Mouse (Mus musculus) intestine, embryonic 15.5 days (tissue): ENCODE data around the gene Tbc1d25. TPM values are rescaled to one million over a fixed set of nuclear protein-coding genes. Genes with fewer than 3 reads are reported as not detected.

ENCODE experiments used
- ATAC-seq: fragments of 200-750 bp; cut with Nextera tagmentation; 2 replicates; pipeline ENCODE4 v1.8.0; 2017; ENCODE audit warnings: moderate TSS enrichment, moderate library complexity
- H3K27ac ChIP-seq: fragments of 300-500 bp; sonication (generic); 2 replicates; pipeline ENCODE4 v1.5.1; 2015; ENCODE audit warnings: mild to moderate bottlenecking, inconsistent platforms
- H3K27me3 ChIP-seq: fragments of 300-500 bp; sonication (generic); replicated peaks from 2 replicates; pipeline ENCODE4 v1.6.1; 2015; ENCODE audit warnings: inconsistent platforms
- H3K36me3 ChIP-seq: fragments of 300-500 bp; sonication (generic); 2 replicates; pipeline ENCODE4 v1.6.1; 2015; ENCODE audit warnings: inconsistent platforms
- H3K4me1 ChIP-seq: fragments of 300-500 bp; sonication (generic); replicated peaks from 2 replicates; pipeline ENCODE4 v1.6.1; 2015; ENCODE audit warnings: inconsistent platforms
- H3K4me2 ChIP-seq: fragments of 300-500 bp; sonication (generic); replicated peaks from 2 replicates; pipeline ENCODE4 v1.6.1; 2015; ENCODE audit warnings: mild to moderate bottlenecking, inconsistent platforms
- H3K4me3 ChIP-seq: fragments of 300-500 bp; sonication (generic); replicated peaks from 2 replicates; pipeline ENCODE4 v1.5.1; 2015; ENCODE audit warnings: inconsistent platforms
- H3K9ac ChIP-seq: fragments of 300-500 bp; sonication (generic); 2 replicates; pipeline ENCODE4 v1.6.1; 2015; ENCODE audit warnings: inconsistent platforms
- H3K9me3 ChIP-seq: fragments of 300-500 bp; sonication (generic); 2 replicates; pipeline ENCODE4 v1.6.1; 2016; ENCODE audit warnings: inconsistent platforms
- WGBS: fragments of 180-500 bp; shearing (Covaris S2); methylation state at CpG from one replicate; pipeline ENCODE4 v1.1.7; 2015; 5-methylcytosine and 5-hydroxymethylcytosine counted together
- polyA plus RNA-seq: library from polyadenylated mRNA; unstranded; fragments of >200 nt; fragmentation: Nextera tagmentation; extraction: Ambion mirVana; gene quantifications from 2 replicates; pipeline ENCODE4 v1.2.1, GENCODE M21; 2015

Gene Tbc1d25
- polyA plus RNA-seq: 10.3 and 10.6 TPM in 2 replicates

DNA sequence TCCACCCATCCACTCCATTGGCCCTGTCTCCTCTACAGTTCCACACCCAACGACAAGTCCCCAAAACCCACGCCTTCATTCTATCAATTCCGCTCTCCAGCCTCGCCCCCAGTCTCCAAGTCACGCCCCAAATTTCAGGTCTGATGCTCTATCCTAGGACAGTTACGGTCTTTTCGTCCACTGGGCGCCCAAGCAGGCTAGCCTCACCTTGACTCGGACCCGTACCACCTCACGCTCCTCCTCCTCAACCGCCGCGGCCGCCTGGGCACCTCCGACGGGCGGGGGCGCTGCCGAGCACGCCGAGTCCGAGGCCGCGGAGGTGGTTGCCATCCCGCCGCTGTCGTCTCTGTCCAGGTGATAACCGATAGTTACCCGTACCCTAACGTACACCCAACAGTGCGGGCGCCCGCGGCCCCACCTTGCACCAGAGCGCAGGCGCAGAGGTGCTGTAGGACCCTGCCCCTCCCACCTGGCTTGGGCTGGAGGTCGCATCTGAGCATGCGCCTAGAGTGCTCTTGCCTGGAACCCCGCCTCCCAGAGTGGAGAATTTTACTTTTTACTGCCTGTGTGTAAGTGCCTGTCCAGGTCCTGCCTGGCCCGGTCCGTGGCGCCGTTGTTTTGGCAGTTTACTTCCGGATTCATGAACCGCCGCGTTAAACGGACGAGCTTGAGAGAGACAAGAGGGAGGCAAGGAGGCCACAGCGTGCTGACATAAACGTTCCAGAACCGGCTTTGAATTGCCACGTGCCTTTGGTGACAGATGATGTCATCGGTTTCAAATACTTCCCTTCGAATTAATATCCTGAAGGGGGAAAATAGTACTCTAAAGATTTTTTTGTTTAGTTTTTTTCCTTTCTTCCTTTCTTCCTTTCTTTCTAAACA is at the start of gene Tbc1d25:
Gene Tbc1d25, minus strand, starts transcription at position 678 of the 882 bp plus-strand sequence.
- Histone ChIP-seq H3K4me1 (no peaks in the 10 kb centered on the region), H3K27me3 (no peaks in the 10 kb centered on the region), H3K36me3 (no peaks in the 10 kb centered on the region), H3K27ac (0 out of 2 replicates have a peak within 1 kb of the TSS, but pooled peaks have one; percentile 32), H3K9ac (peak within 1 kb of the TSS; percentile 60), H3K4me3 (peak within 1 kb of the TSS; percentile 57), H3K9me3 (no peaks in the 10 kb centered on the region), H3K4me2 (peak within 1 kb of the TSS; percentile 58)
- peak; percentile 97 for ATAC-seq
- 14% methylated on average over 56 of the region's 56 CpGs for WGBS

DNA sequence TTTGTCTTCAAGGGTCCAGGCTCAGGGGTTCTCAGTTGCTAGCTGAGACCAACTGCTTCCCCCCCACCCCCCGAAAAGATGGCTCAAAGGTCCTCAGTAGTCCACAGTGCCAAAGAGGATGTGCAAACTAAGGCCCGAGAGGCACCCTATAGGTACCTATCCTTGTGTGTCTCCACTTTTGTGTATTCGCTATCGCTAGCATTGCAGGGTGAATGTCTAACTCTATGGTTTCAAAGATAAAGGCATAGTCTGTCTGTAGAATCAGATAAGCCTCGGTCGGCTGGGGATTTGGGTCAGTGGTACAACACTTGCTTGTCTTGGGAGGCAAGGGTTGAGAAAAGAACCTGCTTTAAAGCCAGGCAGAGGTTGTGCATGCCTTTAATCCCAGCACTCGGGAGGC is 47.5 kb upstream of the Tbc1d25 start:
- no peak for ATAC-seq
- Histone ChIP-seq H3K27ac (no peak overlapping the region), H3K27me3 (no peaks in the 10 kb centered on the region), H3K9me3 (no peaks in the 10 kb centered on the region), H3K9ac (no peak overlapping the region), H3K4me3 (no peak overlapping the region), H3K36me3 (no peaks in the 10 kb centered on the region), H3K4me2 (no peak overlapping the region), H3K4me1 (no peaks in the 10 kb centered on the region)
- 79% methylated on average over 7 of the region's 7 CpGs for WGBS

DNA sequence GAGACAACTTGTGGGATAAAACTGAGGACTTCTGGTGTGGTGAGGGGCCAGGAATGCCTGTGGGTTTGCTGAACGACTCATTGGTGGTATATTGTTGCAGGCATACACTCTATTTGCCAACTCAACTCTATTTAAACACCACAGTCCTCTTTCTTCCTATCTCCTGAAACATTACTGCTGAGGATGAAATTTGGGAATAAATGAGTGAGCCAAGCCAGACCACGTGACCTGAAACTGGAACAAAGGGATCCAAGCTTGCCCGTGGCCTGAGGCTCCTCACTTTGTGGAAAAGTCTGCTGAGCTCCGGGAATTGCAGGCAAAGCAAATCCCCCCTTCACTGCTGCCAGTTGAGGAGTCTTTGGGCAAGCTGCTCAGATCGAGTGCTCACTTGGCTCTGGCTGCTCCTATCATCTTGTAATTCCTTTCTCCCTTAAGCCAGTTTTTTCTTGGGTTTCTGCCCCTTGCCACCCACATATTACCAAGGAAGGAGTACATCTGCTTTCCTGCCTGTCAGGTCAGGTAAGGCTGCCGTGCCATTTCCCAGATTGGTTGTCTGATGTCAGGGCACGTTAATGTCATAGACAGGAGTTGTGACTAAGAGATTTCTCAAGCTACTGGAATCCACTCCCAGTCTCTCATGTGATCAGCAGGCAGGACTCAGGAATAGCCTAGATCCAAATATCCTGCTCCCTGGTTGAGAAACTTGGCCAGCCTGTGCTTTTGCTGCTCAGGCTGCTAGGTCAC is 46.9 kb upstream of the Tbc1d25 start:
- Histone ChIP-seq H3K27me3 (no peaks in the 10 kb centered on the region), H3K4me1 (no peaks in the 10 kb centered on the region), H3K4me3 (no peak overlapping the region), H3K36me3 (no peaks in the 10 kb centered on the region), H3K27ac (no peak overlapping the region), H3K9ac (no peak overlapping the region), H3K4me2 (no peak overlapping the region), H3K9me3 (no peaks in the 10 kb centered on the region)
- ATAC-seq: no peak
- 61% methylated on average over 7 of the region's 7 CpGs for WGBS

DNA sequence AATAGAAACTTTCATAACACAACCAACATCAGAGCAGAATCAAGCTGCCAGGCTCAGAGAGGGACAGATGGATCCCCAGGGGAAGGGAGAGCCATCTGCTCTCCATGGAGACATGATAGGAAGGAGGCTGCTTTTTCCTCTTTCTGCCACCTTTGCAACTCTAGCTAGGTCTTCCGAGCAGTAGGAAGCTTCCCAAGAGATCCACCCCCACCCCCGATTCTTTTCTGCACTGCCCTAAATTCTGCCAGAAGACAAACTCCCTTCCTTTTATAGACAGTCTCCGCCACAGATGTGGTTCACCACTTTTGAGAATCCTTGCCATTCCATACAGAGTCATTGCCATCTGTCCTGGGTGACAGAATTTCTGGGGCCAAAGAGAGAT is 46.3 kb upstream of the Tbc1d25 start:
- WGBS: 78% methylated on average over 3 of the region's 3 CpGs
- Histone ChIP-seq H3K4me3 (no peak overlapping the region), H3K4me1 (no peaks in the 10 kb centered on the region), H3K9me3 (no peaks in the 10 kb centered on the region), H3K27ac (no peak overlapping the region), H3K36me3 (no peaks in the 10 kb centered on the region), H3K27me3 (no peaks in the 10 kb centered on the region), H3K4me2 (no peak overlapping the region), H3K9ac (no peak overlapping the region)
- no peak for ATAC-seq

DNA sequence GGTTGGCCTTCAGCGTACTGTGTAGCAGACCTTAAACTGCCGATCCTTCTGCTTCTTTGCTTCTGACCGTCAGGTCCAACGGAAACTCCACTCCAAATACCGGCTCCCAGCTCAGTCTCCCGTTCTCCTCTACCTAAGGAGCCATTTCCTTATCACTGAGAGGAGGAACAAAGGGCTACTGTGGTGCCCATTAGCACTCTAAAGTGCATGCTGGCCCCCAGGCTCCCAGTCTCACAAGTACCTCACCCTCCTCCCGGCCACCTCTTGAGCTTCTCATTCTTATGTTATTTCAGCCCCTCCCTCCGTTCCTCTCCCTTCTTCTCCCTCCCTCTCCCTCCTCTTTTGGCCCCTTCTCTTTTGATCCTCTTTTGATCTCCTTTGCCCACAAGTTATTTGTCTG is 43.7 kb upstream of the Tbc1d25 start:
- Histone ChIP-seq H3K4me1 (no peaks in the 10 kb centered on the region), H3K9me3 (no peaks in the 10 kb centered on the region), H3K4me2 (no peak overlapping the region), H3K36me3 (no peaks in the 10 kb centered on the region), H3K9ac (no peak overlapping the region), H3K27me3 (no peaks in the 10 kb centered on the region), H3K27ac (no peak overlapping the region), H3K4me3 (no peak overlapping the region)
- 29% methylated on average over 8 of the region's 8 CpGs for WGBS
- no peak for ATAC-seq

DNA sequence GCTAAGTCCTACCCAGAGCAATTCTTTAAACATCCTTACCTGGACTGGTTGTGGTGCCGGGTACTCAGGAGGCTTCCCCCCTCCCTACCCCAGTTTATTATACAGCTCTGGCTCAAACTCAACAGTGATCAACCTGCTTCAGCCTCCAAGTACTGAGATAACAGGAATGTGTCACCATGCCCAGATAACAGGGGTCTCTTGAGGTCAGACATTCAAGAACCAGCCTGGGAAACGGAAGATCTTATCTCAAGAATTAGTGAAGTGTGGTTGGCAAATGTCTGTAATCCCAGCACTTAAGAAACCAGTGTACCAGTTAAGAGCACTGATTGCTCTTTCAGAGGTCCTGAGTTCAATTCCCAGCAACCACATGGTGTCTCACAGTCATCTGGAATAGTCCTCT is 42.1 kb upstream of the Tbc1d25 start:
- H3K9ac ChIP-seq: no peak overlapping the region
- 42% methylated on average over 2 of the region's 2 CpGs for WGBS
- no peaks in the 10 kb centered on the region for H3K36me3 ChIP-seq
- no peak overlapping the region for H3K27ac ChIP-seq
- no peak overlapping the region for H3K4me3 ChIP-seq
- ATAC-seq: no peak
- no peaks in the 10 kb centered on the region for H3K27me3 ChIP-seq
- no peaks in the 10 kb centered on the region for H3K9me3 ChIP-seq
- H3K4me2 ChIP-seq: no peak overlapping the region
- no peaks in the 10 kb centered on the region for H3K4me1 ChIP-seq

DNA sequence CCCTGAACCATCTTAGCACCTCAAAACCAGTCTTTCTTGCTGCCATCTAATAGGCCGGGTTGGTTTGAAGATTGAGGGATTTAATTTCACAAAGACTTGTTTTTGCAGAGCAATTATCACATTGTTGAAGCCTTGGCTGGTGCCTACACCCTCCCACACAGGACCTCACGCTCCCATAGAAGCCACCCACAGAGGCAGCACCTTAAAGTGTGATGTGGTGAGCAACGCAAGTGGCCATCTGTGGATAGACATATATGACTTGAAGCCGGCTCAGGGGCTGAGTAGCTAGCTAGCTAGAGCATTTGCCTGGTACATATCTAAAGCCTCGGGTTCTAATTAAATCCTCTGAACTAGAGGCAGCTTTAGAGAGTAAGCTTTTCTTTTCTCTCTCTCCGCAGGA is 41.4 kb upstream of the Tbc1d25 start:
- ATAC-seq: no peak
- 36% methylated on average over 6 of the region's 6 CpGs for WGBS
- no peak overlapping the region for H3K4me3 ChIP-seq
- H3K4me1 ChIP-seq: no peaks in the 10 kb centered on the region
- no peak overlapping the region for H3K4me2 ChIP-seq
- no peaks in the 10 kb centered on the region for H3K27me3 ChIP-seq
- no peaks in the 10 kb centered on the region for H3K9me3 ChIP-seq
- H3K9ac ChIP-seq: no peak overlapping the region
- no peaks in the 10 kb centered on the region for H3K36me3 ChIP-seq
- H3K27ac ChIP-seq: no peak overlapping the region

DNA sequence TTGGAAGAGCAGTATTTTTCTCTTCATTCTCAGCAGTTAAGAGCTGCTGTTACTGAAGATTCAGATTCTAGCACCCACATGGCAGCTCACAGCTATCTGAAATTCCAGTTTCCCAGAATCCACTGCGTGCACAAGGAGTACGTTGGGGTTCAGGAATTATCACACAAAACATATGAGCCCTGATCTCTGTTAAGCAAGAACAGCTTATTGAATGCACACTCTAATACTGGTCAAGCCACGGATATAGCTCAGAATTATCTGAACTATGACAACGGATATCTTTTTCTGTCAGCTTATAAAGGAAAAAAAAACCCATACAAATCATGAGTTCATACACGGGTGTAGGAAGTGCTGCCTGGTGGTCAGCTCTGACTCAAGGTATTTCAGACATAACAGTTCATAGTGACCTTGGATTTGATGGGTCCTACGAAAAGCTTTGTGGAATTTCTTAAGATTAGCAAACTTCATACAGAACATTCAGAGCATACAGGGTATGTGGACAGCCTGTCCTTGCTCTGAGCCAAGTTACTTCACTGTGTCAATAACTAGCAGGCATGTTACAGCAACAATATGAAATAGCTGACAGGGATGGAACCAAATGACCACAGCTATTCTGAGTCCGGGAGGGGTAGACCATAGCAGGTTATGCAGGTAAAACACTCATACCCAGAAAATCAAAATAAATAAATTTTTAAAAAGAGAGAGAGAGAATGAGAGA is 35.7 kb upstream of the Tbc1d25 start:
- H3K27ac ChIP-seq: no peak overlapping the region
- no peaks in the 10 kb centered on the region for H3K9me3 ChIP-seq
- H3K4me3 ChIP-seq: no peak overlapping the region
- no peak overlapping the region for H3K4me2 ChIP-seq
- H3K4me1 ChIP-seq: no peaks in the 10 kb centered on the region
- no peak overlapping the region for H3K9ac ChIP-seq
- no peaks in the 10 kb centered on the region for H3K36me3 ChIP-seq
- no peaks in the 10 kb centered on the region for H3K27me3 ChIP-seq
- ATAC-seq: no peak
- WGBS: 79% methylated on average over 7 of the region's 7 CpGs

DNA sequence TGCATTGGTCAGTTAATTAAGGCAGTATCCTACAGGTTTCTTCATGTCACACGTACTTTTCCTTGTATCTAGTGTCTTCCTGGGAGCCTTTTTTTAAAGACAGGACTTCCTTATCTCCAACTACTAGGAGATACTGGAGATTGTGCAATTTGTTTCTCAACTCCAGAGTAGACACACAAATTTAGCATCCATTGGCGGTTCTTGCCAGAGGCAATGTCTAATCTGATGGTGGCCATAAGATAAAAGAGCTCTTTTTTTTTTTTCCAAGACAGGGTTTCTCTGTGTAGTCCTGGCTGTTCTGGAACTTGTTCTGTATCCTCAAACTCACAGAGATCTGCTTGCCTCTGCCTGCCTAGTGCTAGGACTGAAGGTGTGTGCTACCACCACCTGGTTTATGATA is 33.7 kb upstream of the Tbc1d25 start:
- H3K9ac ChIP-seq: no peak overlapping the region
- no peak overlapping the region for H3K4me3 ChIP-seq
- no peak overlapping the region for H3K27ac ChIP-seq
- H3K4me1 ChIP-seq: no peaks in the 10 kb centered on the region
- no peaks in the 10 kb centered on the region for H3K27me3 ChIP-seq
- no peaks in the 10 kb centered on the region for H3K9me3 ChIP-seq
- no peak for ATAC-seq
- H3K36me3 ChIP-seq: no peaks in the 10 kb centered on the region
- H3K4me2 ChIP-seq: no peak overlapping the region
- WGBS: 62% methylated on average over 2 of the region's 2 CpGs

DNA sequence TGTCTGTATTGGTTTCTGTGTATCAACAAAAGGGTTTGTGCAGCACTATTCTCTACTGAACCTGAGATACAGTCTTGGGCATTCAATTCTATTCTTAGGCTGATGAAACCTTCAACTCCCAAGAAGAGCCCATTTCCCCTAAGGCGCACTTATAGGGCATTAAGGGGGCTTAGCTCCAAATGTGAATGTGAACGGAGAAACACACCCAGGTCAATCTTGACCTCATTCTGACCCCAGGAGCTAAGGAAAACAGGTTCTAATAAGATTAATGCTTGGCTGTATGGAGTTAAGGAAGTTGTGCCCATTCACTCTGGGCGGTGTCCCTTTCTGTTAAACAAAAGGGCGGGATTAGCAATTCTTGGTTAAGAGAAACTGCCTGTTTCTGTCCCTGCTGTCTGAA is 31.2 kb upstream of the Tbc1d25 start:
- Histone ChIP-seq H3K36me3 (no peaks in the 10 kb centered on the region), H3K27me3 (no peaks in the 10 kb centered on the region), H3K4me1 (no peaks in the 10 kb centered on the region), H3K4me3 (no peak overlapping the region), H3K9me3 (no peaks in the 10 kb centered on the region), H3K4me2 (no peak overlapping the region), H3K9ac (no peak overlapping the region), H3K27ac (no peak overlapping the region)
- 32% methylated on average over 4 of the region's 4 CpGs for WGBS
- ATAC-seq: no peak

DNA sequence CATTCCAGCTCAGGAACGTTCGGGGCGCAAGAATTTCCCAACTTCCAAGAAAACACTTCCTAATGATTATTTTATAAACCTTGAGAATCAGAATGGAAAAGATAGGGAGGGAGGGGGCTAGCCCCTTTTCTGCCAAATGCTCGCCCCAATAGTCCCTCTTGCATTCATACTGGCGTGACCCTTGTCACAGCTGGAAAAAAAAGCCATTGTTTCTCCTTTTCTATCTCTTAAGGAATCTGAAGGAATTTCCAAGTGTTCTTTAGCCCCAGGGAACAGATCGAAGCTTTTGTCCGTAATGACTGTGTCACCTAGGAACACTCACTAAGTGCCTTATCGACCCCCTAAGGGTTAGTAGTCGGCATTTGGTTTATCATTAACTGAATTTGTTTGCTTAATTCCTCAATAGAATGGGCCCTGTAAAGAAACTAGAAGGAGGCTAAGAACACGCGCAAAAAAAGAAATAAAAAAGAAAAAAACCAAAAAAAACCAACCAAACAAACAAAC is 30.8 kb upstream of the Tbc1d25 start:
- ATAC-seq: peak; percentile 55
- Histone ChIP-seq H3K4me3 (peak overlapping the region; percentile 49), H3K9me3 (no peaks in the 10 kb centered on the region), H3K27ac (no peak overlapping the region), H3K27me3 (no peaks in the 10 kb centered on the region), H3K4me1 (no peaks in the 10 kb centered on the region), H3K36me3 (no peaks in the 10 kb centered on the region), H3K9ac (no peak overlapping the region; the same call in 1 of the 2 replicates), H3K4me2 (peak overlapping the region; percentile 65)
- WGBS: 18% methylated on average over 11 of the region's 11 CpGs
